ENCODE assay signal across 8 mouse cellular contexts in genomic region chr8:4250306-4250970, GRCm38 (mm10). TPM values are rescaled to one million over a fixed set of nuclear protein-coding genes. Genes with fewer than 3 reads are reported as not detected.
DNase-seq lines count a peak whose midpoint lies in the region; ATAC-seq and TF ChIP-seq lines count a peak whose summit lies in the region.

No protein-coding gene starts in this region.

- TF ChIP-seq POLR2A in MEL (IDR thresholded peaks at IDR 0.05; ENCODE audit: control insufficient read depth in 1 of 2, insufficient read depth in 1 of 2, low read depth in 1 of 2, low read length in 2 of 2, poor library complexity in 1 of 2), result no peak

- H3K4me1 ChIP-seq in MEL (ENCODE audit: control insufficient read depth in 1 of 2, insufficient read depth in 2 of 2, low read length in 2 of 2), result peaks cover 0 to 15% of the 10 kb centered on the region in 2 experiments; a peak in 2 of 4 replicates
- peaks cover 28% of the 10 kb centered on the region for H3K4me1 ChIP-seq in forebrain, embryonic 13.5 days
- peaks cover 4% of the 10 kb centered on the region; the same call in 1 of the 2 replicates for H3K4me1 ChIP-seq in lung, postnatal 0 days (ENCODE audit: insufficient read depth, low read depth, low read length)

- intact Hi-C loops in heart, postnatal 14 days (cut with DNase I), result loop anchor here (2.0 to 5.0 kb wide), 2 partner anchors 58 to 72 kb away; no protein-coding TSS in a partner anchor

- peak; percentile 88 for DNase-seq in MEL (ENCODE audit: low read depth, low spot score)
- peak; percentile 75 for DNase-seq in c-Kit-positive CD71-positive TER-119-positive erythroid progenitor cells, embryonic 14.5 days (ENCODE audit: low spot score)
- peak; percentile 89 to 92 for DNase-seq in heart, postnatal 14 days
- peak; percentile 69 for DNase-seq in layer of hippocampus, adult 9-10 months (ENCODE audit: low spot score)
- peak; percentile 85 for DNase-seq in lung, postnatal 0 days (ENCODE audit: low spot score)
- peak; percentile 87 for DNase-seq in retina, postnatal 1 day
- peak; percentile 80 for DNase-seq in thymus, postnatal 36 days

- H3K9ac ChIP-seq in MEL (ENCODE audit: control insufficient read depth, low read depth, low read length, poor library complexity, severe bottlenecking), result no peak overlapping the region
- no peak overlapping the region for H3K9ac ChIP-seq in forebrain, embryonic 13.5 days
- H3K9ac ChIP-seq in lung, postnatal 0 days (replicated peaks; ENCODE audit: low read depth), result no peak overlapping the region

- peak; percentile 67 for TF ChIP-seq RAD21 in MEL (IDR thresholded peaks at IDR 0.05; ENCODE audit: low read depth, low read length)

- no peaks in the 10 kb centered on the region for H3K27me3 ChIP-seq in MEL (ENCODE audit: control insufficient read depth in 1 of 2, insufficient read depth in 2 of 2, low read length in 2 of 2)
- H3K27me3 ChIP-seq in forebrain, embryonic 13.5 days, result peaks cover 4% of the 10 kb centered on the region; the same call in 1 of the 2 replicates
- H3K27me3 ChIP-seq in lung, postnatal 0 days (replicated peaks; ENCODE audit: insufficient read depth, low read length), result no peaks in the 10 kb centered on the region

- H3K79me2 ChIP-seq in MEL (ENCODE audit: control insufficient read depth, insufficient read depth, low read length, poor library complexity), result peaks cover 1% of the 10 kb centered on the region

- H3K27ac ChIP-seq in MEL (ENCODE audit: control insufficient read depth, low read depth, low read length), result no peak overlapping the region
- no peak overlapping the region for H3K27ac ChIP-seq in forebrain, embryonic 13.5 days
- no peak overlapping the region for H3K27ac ChIP-seq in lung, postnatal 0 days (ENCODE audit: low read length)

- no peak overlapping the region for H3K4me2 ChIP-seq in forebrain, embryonic 13.5 days
- no peak overlapping the region for H3K4me2 ChIP-seq in lung, postnatal 0 days (replicated peaks; ENCODE audit: low read depth, low read length)

- H3K9me3 ChIP-seq in MEL (replicated peaks; ENCODE audit: insufficient read depth, low read length), result no peaks in the 10 kb centered on the region
- H3K9me3 ChIP-seq in forebrain, embryonic 13.5 days (replicated peaks), result no peaks in the 10 kb centered on the region
- no peaks in the 10 kb centered on the region for H3K9me3 ChIP-seq in lung, postnatal 0 days (ENCODE audit: low read length)

- TF ChIP-seq CTCF in MEL (IDR thresholded peaks at IDR 0.05 in 2 of 3, conservative IDR thresholded peaks at IDR 0.05 in 1 of 3; ENCODE audit: control insufficient read depth in 1 of 3, insufficient read depth in 1 of 3, low read depth in 2 of 3, low read length in 3 of 3, poor library complexity in 1 of 3, severe bottlenecking in 1 of 3), result peak; percentile 70 to 95 (median 89)
- TF ChIP-seq CTCF in lung, postnatal 0 days (IDR thresholded peaks at IDR 0.05), result peak; percentile 89

- peaks cover 1 to 6% of the 10 kb centered on the region in 2 experiments; a peak in 3 of 4 replicates for H3K36me3 ChIP-seq in MEL (ENCODE audit: control insufficient read depth in 1 of 2, insufficient read depth in 2 of 2, low read length in 2 of 2)
- peaks cover 56% of the 10 kb centered on the region for H3K36me3 ChIP-seq in forebrain, embryonic 13.5 days (ENCODE audit: poor library complexity, severe bottlenecking)
- peaks cover 7% of the 10 kb centered on the region; the same call in 1 of the 2 replicates for H3K36me3 ChIP-seq in lung, postnatal 0 days (ENCODE audit: insufficient read depth, low read length)

- peak; percentile 34 for ATAC-seq in forebrain, embryonic 13.5 days
- peak; percentile 32 for ATAC-seq in lung, postnatal 0 days

- no peak overlapping the region for H3K4me3 ChIP-seq in MEL (ENCODE audit: control insufficient read depth in 1 of 2, insufficient read depth in 1 of 2, low read depth in 2 of 2, low read length in 2 of 2)
- H3K4me3 ChIP-seq in forebrain, embryonic 13.5 days, result no peak overlapping the region
- no peak overlapping the region for H3K4me3 ChIP-seq in lung, postnatal 0 days (ENCODE audit: low read depth, low read length)

- TF ChIP-seq EP300 in MEL (IDR thresholded peaks at IDR 0.05; ENCODE audit: low read depth in 1 of 2, low read length in 2 of 2), result 0 out of 4 replicates have a peak, but pooled peaks of 1 of the 2 experiments have one; percentile 13
- no peak for TF ChIP-seq EP300 in lung, postnatal 0 days (IDR thresholded peaks at IDR 0.05)

- WGBS in forebrain, embryonic 13.5 days, result 31% methylated on average over 26 of the region's 26 CpGs
- 43% methylated on average over 26 of the region's 26 CpGs for WGBS in lung, postnatal 0 days

TF ChIP-seq in MEL, 35 proteins besides CTCF, POLR2A, EP300 and RAD21:
- peak; percentile 46; the same call in 1 of the 2 replicates for TF ChIP-seq SIN3A (IDR thresholded peaks at IDR 0.05; ENCODE audit: low read length)
- TF ChIP-seq USF1 (IDR thresholded peaks at IDR 0.05; ENCODE audit: low read depth, low read length), result no peak
- TF ChIP-seq KAT2A (conservative IDR thresholded peaks at IDR 0.05; ENCODE audit: low read depth, low read length), result no peak
- no peak; the same call in 1 of the 2 replicates for TF ChIP-seq ZMIZ1 (IDR thresholded peaks at IDR 0.05; ENCODE audit: low read depth, low read length)
- TF ChIP-seq E2F4 (IDR thresholded peaks at IDR 0.05; ENCODE audit: borderline replicate concordance, low read depth, low read length), result no peak
- peak; percentile 27; the same call in 1 of the 2 replicates for TF ChIP-seq BHLHE40 (IDR thresholded peaks at IDR 0.05; ENCODE audit: borderline replicate concordance, low read depth, low read length)
- TF ChIP-seq MAZ (IDR thresholded peaks at IDR 0.05; ENCODE audit: low read depth, low read length), result 0 out of 2 replicates have a peak, but pooled peaks have one; percentile 22
- TF ChIP-seq NRF1 (IDR thresholded peaks at IDR 0.05; ENCODE audit: insufficient read depth, low read depth, low read length, poor library complexity, severe bottlenecking), result 0 out of 2 replicates have a peak, but pooled peaks have one; percentile 20
- TF ChIP-seq SMC3 (IDR thresholded peaks at IDR 0.05; ENCODE audit: low read depth, low read length), result peak; percentile 91
- TF ChIP-seq ZC3H11A (IDR thresholded peaks at IDR 0.05; ENCODE audit: low read depth, low read length), result peak; percentile 69
- TF ChIP-seq CHD2 (IDR thresholded peaks at IDR 0.05; ENCODE audit: low read length), result 0 out of 2 replicates have a peak, but pooled peaks have one; percentile 20
- TF ChIP-seq ELF1 (IDR thresholded peaks at IDR 0.05; ENCODE audit: low read depth, low read length), result no peak
TF ChIP-seq in MEL: peak in this region for 7.

RNA-seq across cellular contexts. Expression of gene Tgfbr3l, which starts 2.4 kb away (rescaled TPM):
- 2.2 TPM in 2 replicates for total RNA-seq in MEL (2012; rRNA removed)
- polyA plus RNA-seq in MEL (2012; ENCODE audit: insufficient read depth in 1 of 2, insufficient read length in 2 of 2, low read depth in 1 of 2, low replicate concordance in 2 of 2, missing spikeins in 1 of 2), result 10 to 100 TPM in 1 of 2 experiments, not detected in 1; 14.2 TPM
- polyA plus RNA-seq in forebrain, embryonic 13.5 days (2015; fragmentation: Nextera tagmentation; extraction: Ambion mirVana), result 4.1 and 5.6 TPM in 2 replicates
- 1 to 10 TPM; 3.0 to 4.3 TPM for total RNA-seq in heart, postnatal 14 days (2021)
- 2.2 and 4.3 TPM in 2 replicates for polyA plus RNA-seq in lung, postnatal 0 days (2015; fragmentation: Nextera tagmentation; extraction: Ambion mirVana)

RNA-seq across cellular contexts. Expression of gene Snapc2, which starts 2.4 kb away (rescaled TPM):
- total RNA-seq in MEL (2012; rRNA removed), result 23.9 and 24.2 TPM in 2 replicates
- polyA plus RNA-seq in MEL (2012; ENCODE audit: insufficient read depth in 1 of 2, insufficient read length in 2 of 2, low read depth in 1 of 2, low replicate concordance in 2 of 2, missing spikeins in 1 of 2), result 10 to 100 TPM in 1 of 2 experiments, not detected in 1; 46.2 TPM
- 63.8 and 72.7 TPM in 2 replicates for polyA plus RNA-seq in forebrain, embryonic 13.5 days (2015; fragmentation: Nextera tagmentation; extraction: Ambion mirVana)
- total RNA-seq in heart, postnatal 14 days (2021), result 10 to 100 TPM; 14.4 to 14.5 TPM
- polyA plus RNA-seq in lung, postnatal 0 days (2015; fragmentation: Nextera tagmentation; extraction: Ambion mirVana), result 27.5 and 28.9 TPM in 2 replicates

RNA-seq across cellular contexts. Expression of gene Ctxn1, which starts 8.6 kb away (rescaled TPM):
- 0.26 and 0.58 TPM in 2 replicates for total RNA-seq in MEL (2012; rRNA removed)
- polyA plus RNA-seq in MEL (2012; ENCODE audit: insufficient read depth in 1 of 2, insufficient read length in 2 of 2, low read depth in 1 of 2, low replicate concordance in 2 of 2, missing spikeins in 1 of 2), result 1 to 10 TPM in 1 of 2 experiments, not detected in 1; 5.6 TPM
- polyA plus RNA-seq in forebrain, embryonic 13.5 days (2015; fragmentation: Nextera tagmentation; extraction: Ambion mirVana), result 272 and 274 TPM in 2 replicates
- 1 to 10 TPM; 2.0 to 2.2 TPM for total RNA-seq in heart, postnatal 14 days (2021)
- polyA plus RNA-seq in lung, postnatal 0 days (2015; fragmentation: Nextera tagmentation; extraction: Ambion mirVana), result 35.1 and 38.4 TPM in 2 replicates

RNA-seq across cellular contexts. Expression of gene Gm49320, which starts 11.8 kb away (rescaled TPM):
- total RNA-seq in MEL (2012; rRNA removed), result not detected in 2 replicates
- 1 to 10 TPM in 1 of 2 experiments, not detected in 1; 2.0 TPM for polyA plus RNA-seq in MEL (2012; ENCODE audit: insufficient read depth in 1 of 2, insufficient read length in 2 of 2, low read depth in 1 of 2, low replicate concordance in 2 of 2, missing spikeins in 1 of 2)
- polyA plus RNA-seq in forebrain, embryonic 13.5 days (2015; fragmentation: Nextera tagmentation; extraction: Ambion mirVana), result 0.93 and 1.1 TPM in 2 replicates
- total RNA-seq in heart, postnatal 14 days (2021), result under 1 TPM in 1 of 2 experiments, not detected in 1; 0.38 TPM
- 0.25 and 0.86 TPM in 2 replicates for polyA plus RNA-seq in lung, postnatal 0 days (2015; fragmentation: Nextera tagmentation; extraction: Ambion mirVana)

RNA-seq across cellular contexts. Expression of gene Map2k7, which starts 11.9 kb away (rescaled TPM):
- total RNA-seq in MEL (2012; rRNA removed), result 25.8 and 26.3 TPM in 2 replicates
- polyA plus RNA-seq in MEL (2012; ENCODE audit: insufficient read depth in 1 of 2, insufficient read length in 2 of 2, low read depth in 1 of 2, low replicate concordance in 2 of 2, missing spikeins in 1 of 2), result 100 to 1,000 TPM in 1 of 2 experiments, not detected in 1; 115 TPM
- polyA plus RNA-seq in forebrain, embryonic 13.5 days (2015; fragmentation: Nextera tagmentation; extraction: Ambion mirVana), result 24.6 and 28.6 TPM in 2 replicates
- total RNA-seq in heart, postnatal 14 days (2021), result 10 to 100 TPM; 59.2 to 69.6 TPM
- 22.9 and 23.6 TPM in 2 replicates for polyA plus RNA-seq in lung, postnatal 0 days (2015; fragmentation: Nextera tagmentation; extraction: Ambion mirVana)
